Mouse (Mus musculus): ENCODE results near the gene Mrps23.

- TF ChIP-seq CTCF (IDR thresholded peaks at IDR 0.05; ENCODE audit: low read depth): no peak
- TF ChIP-seq EP300 (optimal IDR thresholded peaks at IDR 0.05): no peak
Observed at GRCm38 (mm10) chr11:88204593-88205368, 593 bp downstream of the Mrps23 start.

Measured in stomach, postnatal 0 days (tissue).